In the genomic region with DNA sequence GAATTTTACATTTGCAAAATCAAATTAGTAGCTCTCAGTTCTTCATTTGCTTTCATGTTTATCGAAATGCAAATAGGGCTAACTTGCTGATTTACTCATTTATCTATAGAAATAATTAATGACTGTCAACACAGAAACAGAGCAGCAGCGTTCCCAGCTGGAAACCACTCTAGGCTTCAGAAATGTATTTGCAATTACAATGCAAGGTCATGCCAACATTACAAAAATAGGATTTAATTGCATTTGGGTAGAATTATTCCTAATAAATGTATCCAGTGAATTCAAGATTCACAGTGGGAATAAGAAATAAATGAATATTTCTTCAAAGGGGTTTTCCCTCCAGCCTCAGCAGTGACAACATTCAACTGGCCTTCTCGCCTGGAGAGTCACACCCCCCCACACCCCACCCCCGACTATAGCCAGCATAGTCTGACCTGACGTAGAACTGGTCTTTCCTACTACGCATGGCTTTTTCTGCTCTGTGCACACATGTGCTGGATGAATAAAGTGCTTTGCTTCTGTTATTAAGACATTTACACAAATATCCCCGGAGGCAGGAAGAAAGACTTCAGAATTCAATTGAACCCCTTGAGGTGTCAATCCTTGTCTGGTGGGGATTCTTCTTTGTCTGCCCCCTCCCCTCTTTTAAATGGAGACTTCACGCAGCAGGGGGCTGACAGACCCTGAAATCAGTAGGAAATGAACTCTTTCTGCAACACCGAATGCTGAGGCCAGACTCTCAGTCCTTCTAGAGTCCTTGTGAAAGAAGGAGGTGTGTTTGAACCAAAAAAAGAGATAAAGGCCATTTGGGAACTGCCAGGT, we compare ENCODE assay signal across 16 mouse cellular contexts.
DNase-seq lines count a peak whose midpoint lies in the region; ATAC-seq lines count a peak whose summit lies in the region.
"Had no signal": no experiment of that assay in that cellular context is flagged by ENCODE, and none has a peak within 500 bp of the region (broad histone marks: within the 10 kb centered on the region; RNA-seq: fewer than 3 reads in every experiment).

No protein-coding gene starts in this region.

- peak overlapping the region; percentile 5; the same call in 1 of the 2 replicates for H3K4me2 ChIP-seq in hindbrain, embryonic 12.5 days (replicated peaks)
- peak overlapping the region; percentile 20; the same call in 1 of the 2 replicates for H3K4me2 ChIP-seq in midbrain, embryonic 14.5 days (ENCODE audit: low read length)
- no peak overlapping the region for H3K4me2 ChIP-seq in kidney, embryonic 15.5 days
- H3K4me2 ChIP-seq in liver, embryonic 12.5 days: no peak overlapping the region
- H3K4me2 ChIP-seq: liver, embryonic 13.5 days had no signal

- H3K27ac ChIP-seq in hindbrain, embryonic 12.5 days: no peak overlapping the region
- H3K27ac ChIP-seq in midbrain, embryonic 14.5 days (replicated peaks; ENCODE audit: low read depth, low read length): no peak overlapping the region
- H3K27ac ChIP-seq in kidney, embryonic 15.5 days: no peak overlapping the region
- no peak overlapping the region for H3K27ac ChIP-seq in liver, embryonic 12.5 days
- H3K27ac ChIP-seq: heart, embryonic 10.5 days; liver, embryonic 13.5 days had no signal

- H3K9me3 ChIP-seq in hindbrain, embryonic 12.5 days (replicated peaks): no peaks in the 10 kb centered on the region
- no peaks in the 10 kb centered on the region for H3K9me3 ChIP-seq in midbrain, embryonic 14.5 days (ENCODE audit: control insufficient read depth, low read length)
- H3K9me3 ChIP-seq in kidney, embryonic 15.5 days (replicated peaks): no peaks in the 10 kb centered on the region
- no peaks in the 10 kb centered on the region for H3K9me3 ChIP-seq in liver, embryonic 12.5 days (replicated peaks)
- H3K9me3 ChIP-seq: heart, embryonic 10.5 days; liver, embryonic 13.5 days had no signal

- peak; percentile 90 for ATAC-seq in hindbrain, embryonic 12.5 days (ENCODE audit: low FRiP score)
- ATAC-seq in midbrain, embryonic 14.5 days (ENCODE audit: low FRiP score, low TSS enrichment): peak; percentile 81
- no peak for ATAC-seq in kidney, embryonic 15.5 days (replicated peaks; ENCODE audit: low FRiP score)
- ATAC-seq in liver, embryonic 12.5 days: no peak
- ATAC-seq: activated CD4-positive, CD25-positive, alpha-beta regulatory T cell, adult 4 months had no signal

- peak; percentile 2 for DNase-seq in left cerebral cortex, postnatal 4 days
- no peak for DNase-seq in left cerebral cortex, adult 18-20 months (ENCODE audit: low spot score in 2 of 2)
- peak; percentile 73 for DNase-seq in midbrain, embryonic 14.5 days
- DNase-seq in heart, adult 8-10 months (ENCODE audit: low spot score): no peak
- DNase-seq in adrenal gland, adult (ENCODE audit: inconsistent age in 2 of 2, low spot score in 1 of 2): no peak
- DNase-seq: cerebellum, postnatal 14 days; heart, postnatal 36 days; kidney, adult 2 months; liver, embryonic 13.5 days; lung, postnatal 36 days; right cerebral cortex, adult 18-20 months had no signal

- H3K27me3 ChIP-seq in hindbrain, embryonic 12.5 days: peaks cover 19% of the 10 kb centered on the region
- peaks cover 15% of the 10 kb centered on the region; the same call in 1 of the 2 replicates for H3K27me3 ChIP-seq in midbrain, embryonic 14.5 days (ENCODE audit: control insufficient read depth, insufficient read depth, low read length)
- H3K27me3 ChIP-seq in kidney, embryonic 15.5 days: no peaks in the 10 kb centered on the region
- no peaks in the 10 kb centered on the region for H3K27me3 ChIP-seq in liver, embryonic 12.5 days (replicated peaks)
- H3K27me3 ChIP-seq: liver, embryonic 13.5 days had no signal

- WGBS in hindbrain, embryonic 12.5 days: 18% methylated on average over 9 of the region's 9 CpGs
- WGBS in midbrain, embryonic 14.5 days: 13% methylated on average over 9 of the region's 9 CpGs
- 48% methylated on average over 9 of the region's 9 CpGs for WGBS in kidney, embryonic 15.5 days
- 50% methylated on average over 9 of the region's 9 CpGs for WGBS in liver, embryonic 12.5 days (ENCODE audit: insufficient replicate concordance)

- no peak overlapping the region for H3K4me3 ChIP-seq in hindbrain, embryonic 12.5 days
- no peak overlapping the region for H3K4me3 ChIP-seq in midbrain, embryonic 14.5 days (replicated peaks; ENCODE audit: low read depth, low read length)
- no peak overlapping the region for H3K4me3 ChIP-seq in kidney, embryonic 15.5 days (replicated peaks)
- no peak overlapping the region for H3K4me3 ChIP-seq in liver, embryonic 12.5 days
- H3K4me3 ChIP-seq: heart, embryonic 10.5 days; liver, embryonic 13.5 days had no signal

- no peaks in the 10 kb centered on the region for H3K36me3 ChIP-seq in hindbrain, embryonic 12.5 days
- no peaks in the 10 kb centered on the region for H3K36me3 ChIP-seq in midbrain, embryonic 14.5 days (ENCODE audit: control insufficient read depth, insufficient read depth, low read length)
- H3K36me3 ChIP-seq in kidney, embryonic 15.5 days: no peaks in the 10 kb centered on the region
- H3K36me3 ChIP-seq in liver, embryonic 12.5 days: no peaks in the 10 kb centered on the region
- H3K36me3 ChIP-seq: heart, embryonic 10.5 days; liver, embryonic 13.5 days had no signal

- intact Hi-C loops in left cerebral cortex, postnatal 4 days (cut with DNase I): no loop called here

- H3K4me1 ChIP-seq in hindbrain, embryonic 12.5 days: peaks cover 8% of the 10 kb centered on the region; the same call in 1 of the 2 replicates
- H3K4me1 ChIP-seq in midbrain, embryonic 14.5 days (ENCODE audit: control insufficient read depth, insufficient read depth, low read length): peaks cover 10% of the 10 kb centered on the region
- H3K4me1 ChIP-seq in kidney, embryonic 15.5 days: no peaks in the 10 kb centered on the region
- no peaks in the 10 kb centered on the region for H3K4me1 ChIP-seq in liver, embryonic 12.5 days
- H3K4me1 ChIP-seq: heart, embryonic 10.5 days; liver, embryonic 13.5 days had no signal

- no peak overlapping the region for H3K9ac ChIP-seq in hindbrain, embryonic 12.5 days
- H3K9ac ChIP-seq in midbrain, embryonic 14.5 days (replicated peaks; ENCODE audit: low read length): no peak overlapping the region
- no peak overlapping the region for H3K9ac ChIP-seq in kidney, embryonic 15.5 days
- H3K9ac ChIP-seq in liver, embryonic 12.5 days: no peak overlapping the region
- H3K9ac ChIP-seq: liver, embryonic 13.5 days had no signal

Comparison
In these comparisons a context has a peak if more than half of its experiments do, and no peak if none do; other contexts are left out.
1. DNase-seq: peak in left cerebral cortex, postnatal 4 days (single experiment) and midbrain, embryonic 14.5 days (single experiment); none in left cerebral cortex, adult 18-20 months (0 of 2), heart, adult 8-10 months (single experiment) and adrenal gland, adult (0 of 2).
2. ATAC-seq: peak in hindbrain, embryonic 12.5 days (single experiment) and midbrain, embryonic 14.5 days (single experiment); none in kidney, embryonic 15.5 days (single experiment) and liver, embryonic 12.5 days (single experiment).
3. H3K4me2 ChIP-seq: peak in hindbrain, embryonic 12.5 days (single experiment) and midbrain, embryonic 14.5 days (single experiment); none in kidney, embryonic 15.5 days (single experiment) and liver, embryonic 12.5 days (single experiment).